10 mouse cellular contexts compared by ENCODE assay signal in the genomic region with DNA sequence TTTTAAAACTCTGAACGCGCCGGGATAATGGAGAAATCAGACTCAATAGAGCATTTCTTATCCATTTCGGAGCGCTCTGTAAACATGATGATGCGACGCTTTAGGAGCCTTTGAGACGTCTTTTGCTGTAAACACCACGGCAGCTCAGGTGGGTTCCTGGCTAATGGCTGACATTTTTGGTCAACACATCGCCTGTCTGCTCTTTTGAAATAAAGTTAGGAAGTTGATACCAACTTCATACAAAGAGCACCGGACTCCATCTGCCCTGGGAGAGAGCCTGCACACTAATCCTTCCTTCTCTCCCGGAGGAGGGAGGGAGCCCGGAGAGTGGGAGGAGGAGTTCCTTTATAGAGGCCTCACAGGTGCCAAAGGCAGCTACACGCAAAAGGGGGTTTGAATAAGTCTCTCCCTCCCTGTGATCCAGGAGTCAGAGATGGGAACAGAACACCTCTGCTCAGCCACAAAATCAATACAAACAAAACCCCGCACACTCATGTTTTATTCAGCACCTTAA.
DNase-seq lines count a peak whose midpoint lies in the region; ATAC-seq lines count a peak whose summit lies in the region.
"Had no signal": no experiment of that assay in that cellular context is flagged by ENCODE, and none has a peak within 500 bp of the region (broad histone marks: within the 10 kb centered on the region; RNA-seq: fewer than 3 reads in every experiment).

No protein-coding gene starts in this region.

- no peaks in the 10 kb centered on the region for H3K9me3 ChIP-seq in kidney, embryonic 15.5 days (replicated peaks)
- H3K9me3 ChIP-seq in forebrain, embryonic 10.5 days = no peaks in the 10 kb centered on the region
- H3K9me3 ChIP-seq in limb, embryonic 10.5 days (replicated peaks) = no peaks in the 10 kb centered on the region

- no peak overlapping the region for H3K9ac ChIP-seq in kidney, embryonic 15.5 days

- H3K27ac ChIP-seq in kidney, embryonic 15.5 days = no peak overlapping the region
- no peak overlapping the region; the same call in 1 of the 2 replicates for H3K27ac ChIP-seq in forebrain, embryonic 10.5 days
- no peak overlapping the region for H3K27ac ChIP-seq in limb, embryonic 10.5 days

- no peaks in the 10 kb centered on the region for H3K36me3 ChIP-seq in kidney, embryonic 15.5 days
- no peaks in the 10 kb centered on the region for H3K36me3 ChIP-seq in forebrain, embryonic 10.5 days (replicated peaks)
- no peaks in the 10 kb centered on the region for H3K36me3 ChIP-seq in limb, embryonic 10.5 days

- no peak for DNase-seq in kidney, postnatal 10 days
- peak; percentile 31 for DNase-seq in forebrain, embryonic 10.5 days (ENCODE audit: extremely low spot score, low spot score)
- peak; percentile 34 for DNase-seq in limb, embryonic 10.5 days (ENCODE audit: low spot score)
- DNase-seq in retina, embryonic 14.5 days (ENCODE audit: low spot score) = peak; percentile 12
- DNase-seq in thymus, postnatal 14 days = no peak
- DNase-seq in adrenal gland, postnatal 36 days = no peak
- DNase-seq: adrenal gland, adult 8-10 months had no signal

- peaks cover 17% of the 10 kb centered on the region; the same call in 1 of the 2 replicates for H3K27me3 ChIP-seq in kidney, embryonic 15.5 days
- peaks cover 10% of the 10 kb centered on the region; the same call in 1 of the 2 replicates for H3K27me3 ChIP-seq in forebrain, embryonic 10.5 days (ENCODE audit: poor library complexity, severe bottlenecking)
- H3K27me3 ChIP-seq in limb, embryonic 10.5 days (ENCODE audit: low read depth, poor library complexity, severe bottlenecking) = peaks cover 22% of the 10 kb centered on the region; the same call in 1 of the 2 replicates

- 0 out of 2 replicates have a peak, but pooled peaks cover 3% of the 10 kb centered on the region for H3K4me1 ChIP-seq in kidney, embryonic 15.5 days
- H3K4me1 ChIP-seq in forebrain, embryonic 10.5 days = peaks cover 15% of the 10 kb centered on the region
- peaks cover 3% of the 10 kb centered on the region for H3K4me1 ChIP-seq in limb, embryonic 10.5 days

- peak overlapping the region; percentile 58 for H3K4me2 ChIP-seq in kidney, embryonic 15.5 days

- no peak for ATAC-seq in kidney, embryonic 15.5 days (replicated peaks; ENCODE audit: low FRiP score)
- ATAC-seq in megakaryocyte, adult 5-6 weeks (ENCODE audit: poor library complexity, severe bottlenecking) = no peak

- peak overlapping the region; percentile 23 for H3K4me3 ChIP-seq in kidney, embryonic 15.5 days (replicated peaks)
- peak overlapping the region; percentile 54 for H3K4me3 ChIP-seq in forebrain, embryonic 10.5 days
- H3K4me3 ChIP-seq in limb, embryonic 10.5 days = peak overlapping the region; percentile 41
- H3K4me3 ChIP-seq: myocyte had no signal

- WGBS in kidney, embryonic 15.5 days = 3% methylated on average over 15 of the region's 15 CpGs
- 2% methylated on average over 15 of the region's 15 CpGs for WGBS in forebrain, embryonic 10.5 days
- WGBS in limb, embryonic 10.5 days = 5% methylated on average over 15 of the region's 15 CpGs

Comparison
In these comparisons a context has a peak if more than half of its experiments do, and no peak if none do; other contexts are left out.
1. DNase-seq: peak in forebrain, embryonic 10.5 days (single experiment), limb, embryonic 10.5 days (single experiment) and retina, embryonic 14.5 days (single experiment); none in kidney, postnatal 10 days (single experiment), thymus, postnatal 14 days (single experiment) and adrenal gland, postnatal 36 days (0 of 2).
2. Peak in every context shown above with its lines, with median percentiles within 50 percentile points of each other: H3K4me3 ChIP-seq.